Mouse (Mus musculus): ENCODE measurements at regions not wholly inside any gene's neighbourhood (a gene's known extent, or its start where the extent isn't known, plus 50 kb on each side); places are given as distances from the start of the nearest gene placed in this dataset.

DNA sequence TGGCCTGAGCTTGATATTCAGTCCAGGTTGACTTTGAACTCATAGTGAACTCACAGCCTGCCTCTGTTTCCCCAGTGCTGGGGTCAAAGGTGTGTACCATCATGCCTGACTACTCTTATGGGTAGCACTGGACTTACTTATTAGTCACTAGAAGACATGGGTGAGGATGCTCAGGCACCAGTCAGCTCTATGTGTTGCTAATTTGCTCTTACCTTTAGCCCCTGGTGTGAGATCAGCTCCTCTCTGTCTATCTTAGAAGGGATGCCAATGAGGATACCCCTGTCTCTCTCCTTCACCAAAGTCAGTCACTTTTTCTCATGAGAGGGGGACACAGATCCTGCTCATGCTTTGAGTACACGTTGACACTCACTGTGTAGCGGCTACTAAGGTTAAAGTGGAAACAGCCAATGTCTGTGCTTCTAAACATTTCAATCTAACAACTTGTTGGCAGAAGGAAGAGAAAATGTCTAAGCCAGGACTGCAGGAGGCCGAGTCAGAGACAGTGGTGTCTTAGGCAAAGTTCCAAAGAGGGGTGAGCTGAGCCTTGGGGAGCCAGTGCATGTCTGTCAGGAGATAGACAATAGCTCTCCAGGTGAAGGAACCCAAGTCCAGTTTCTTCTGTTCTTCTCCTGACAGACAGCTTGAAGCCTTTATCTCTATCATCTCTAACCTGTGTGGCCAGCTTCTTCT, 78.2 kb upstream of the Mkln1 start:
- no peak overlapping the region for H3K27ac ChIP-seq (ENCODE audit: low read length)
- H3K36me3 ChIP-seq (ENCODE audit: insufficient read depth, low read length), result no peaks in the 10 kb centered on the region
- 76% methylated on average over 3 of the region's 3 CpGs for WGBS
- H3K9ac ChIP-seq (replicated peaks; ENCODE audit: low read length), result no peak overlapping the region
- no peak overlapping the region for H3K4me3 ChIP-seq (ENCODE audit: low read length)
- H3K4me1 ChIP-seq (ENCODE audit: insufficient read depth, low read length), result peaks cover 6% of the 10 kb centered on the region; the same call in 1 of the 2 replicates
- no peak overlapping the region for H3K4me2 ChIP-seq (replicated peaks; ENCODE audit: low read depth, low read length)
- H3K27me3 ChIP-seq (ENCODE audit: insufficient read depth, low read length), result no peaks in the 10 kb centered on the region
- no peaks in the 10 kb centered on the region for H3K9me3 ChIP-seq (ENCODE audit: low read length)
- ATAC-seq (ENCODE audit: low FRiP score, low TSS enrichment), result no peak

DNA sequence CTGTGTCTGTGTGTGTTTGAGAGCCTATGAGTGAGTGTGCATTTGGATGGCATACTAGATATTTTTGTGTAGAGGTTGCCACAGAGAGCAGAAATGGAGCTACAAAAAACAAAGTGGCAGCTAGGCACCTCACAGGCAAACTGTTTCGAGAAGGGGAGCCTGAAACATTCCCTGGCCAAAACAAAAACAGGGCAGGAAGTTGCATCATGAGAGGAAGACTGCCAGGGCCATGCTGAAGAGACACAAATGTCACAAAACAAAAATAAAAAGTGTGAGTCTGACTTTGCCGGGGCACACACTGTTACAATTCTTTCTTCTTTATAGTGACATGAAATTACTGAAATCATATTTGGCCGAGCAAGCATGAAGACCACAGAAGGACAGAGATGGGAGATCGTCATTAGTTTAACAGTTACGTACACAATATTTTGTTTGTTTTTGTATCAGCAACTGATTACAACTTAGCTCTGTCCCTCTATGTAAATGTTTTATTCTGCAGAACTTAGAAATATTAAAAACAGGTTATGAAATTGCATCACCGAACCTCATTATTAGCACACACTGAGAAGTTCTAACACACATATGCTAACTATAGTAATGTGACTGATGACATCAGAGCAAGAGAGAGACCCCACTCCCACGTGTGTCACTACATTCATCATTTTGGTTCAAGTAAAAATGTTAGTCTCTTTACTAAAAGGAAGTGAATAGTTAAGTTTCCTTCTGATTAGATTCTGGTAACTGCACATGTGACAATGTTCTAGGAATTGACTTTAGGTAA, 77.3 kb upstream of the Mkln1 start:
- no peak overlapping the region for H3K27ac ChIP-seq (ENCODE audit: low read length)
- no peak overlapping the region for H3K4me2 ChIP-seq (replicated peaks; ENCODE audit: low read depth, low read length)
- no peak for ATAC-seq (ENCODE audit: low FRiP score, low TSS enrichment)
- WGBS, result 75% methylated on average over 7 of the region's 7 CpGs
- H3K4me3 ChIP-seq (ENCODE audit: low read length), result no peak overlapping the region
- H3K36me3 ChIP-seq (ENCODE audit: insufficient read depth, low read length), result no peaks in the 10 kb centered on the region
- H3K4me1 ChIP-seq (ENCODE audit: insufficient read depth, low read length), result peaks cover 6% of the 10 kb centered on the region; the same call in 1 of the 2 replicates
- no peaks in the 10 kb centered on the region for H3K9me3 ChIP-seq (ENCODE audit: low read length)
- H3K27me3 ChIP-seq (ENCODE audit: insufficient read depth, low read length), result no peaks in the 10 kb centered on the region
- no peak overlapping the region for H3K9ac ChIP-seq (replicated peaks; ENCODE audit: low read length)

DNA sequence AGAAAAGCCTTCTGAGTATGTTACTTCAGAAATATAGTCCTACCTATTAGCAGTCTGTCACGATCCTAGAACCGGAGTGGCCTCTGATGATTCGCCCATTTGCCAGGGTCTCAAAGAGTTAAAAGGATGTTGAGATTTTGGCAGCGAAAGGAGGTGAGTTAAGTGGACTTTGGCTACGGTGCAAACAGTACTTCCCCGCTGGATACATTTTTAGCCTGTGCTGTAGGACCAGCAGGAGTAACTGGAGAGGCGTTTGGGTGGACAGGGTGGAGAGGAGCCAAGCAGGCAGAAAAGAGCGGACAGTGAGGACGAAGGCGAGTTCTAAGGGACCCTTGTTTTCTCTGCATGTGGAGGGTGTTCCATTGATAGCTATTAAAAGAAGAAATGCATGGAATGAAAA, 76.6 kb upstream of the Mkln1 start:
- H3K4me2 ChIP-seq (replicated peaks; ENCODE audit: low read depth, low read length), result no peak overlapping the region
- no peaks in the 10 kb centered on the region for H3K27me3 ChIP-seq (ENCODE audit: insufficient read depth, low read length)
- no peak overlapping the region for H3K27ac ChIP-seq (ENCODE audit: low read length)
- no peak for ATAC-seq (ENCODE audit: low FRiP score, low TSS enrichment)
- no peaks in the 10 kb centered on the region for H3K36me3 ChIP-seq (ENCODE audit: insufficient read depth, low read length)
- H3K9me3 ChIP-seq (ENCODE audit: low read length), result no peaks in the 10 kb centered on the region
- peaks cover 6% of the 10 kb centered on the region; the same call in 1 of the 2 replicates for H3K4me1 ChIP-seq (ENCODE audit: insufficient read depth, low read length)
- no peak overlapping the region for H3K9ac ChIP-seq (replicated peaks; ENCODE audit: low read length)
- no peak overlapping the region for H3K4me3 ChIP-seq (ENCODE audit: low read length)
- 53% methylated on average over 10 of the region's 10 CpGs for WGBS

DNA sequence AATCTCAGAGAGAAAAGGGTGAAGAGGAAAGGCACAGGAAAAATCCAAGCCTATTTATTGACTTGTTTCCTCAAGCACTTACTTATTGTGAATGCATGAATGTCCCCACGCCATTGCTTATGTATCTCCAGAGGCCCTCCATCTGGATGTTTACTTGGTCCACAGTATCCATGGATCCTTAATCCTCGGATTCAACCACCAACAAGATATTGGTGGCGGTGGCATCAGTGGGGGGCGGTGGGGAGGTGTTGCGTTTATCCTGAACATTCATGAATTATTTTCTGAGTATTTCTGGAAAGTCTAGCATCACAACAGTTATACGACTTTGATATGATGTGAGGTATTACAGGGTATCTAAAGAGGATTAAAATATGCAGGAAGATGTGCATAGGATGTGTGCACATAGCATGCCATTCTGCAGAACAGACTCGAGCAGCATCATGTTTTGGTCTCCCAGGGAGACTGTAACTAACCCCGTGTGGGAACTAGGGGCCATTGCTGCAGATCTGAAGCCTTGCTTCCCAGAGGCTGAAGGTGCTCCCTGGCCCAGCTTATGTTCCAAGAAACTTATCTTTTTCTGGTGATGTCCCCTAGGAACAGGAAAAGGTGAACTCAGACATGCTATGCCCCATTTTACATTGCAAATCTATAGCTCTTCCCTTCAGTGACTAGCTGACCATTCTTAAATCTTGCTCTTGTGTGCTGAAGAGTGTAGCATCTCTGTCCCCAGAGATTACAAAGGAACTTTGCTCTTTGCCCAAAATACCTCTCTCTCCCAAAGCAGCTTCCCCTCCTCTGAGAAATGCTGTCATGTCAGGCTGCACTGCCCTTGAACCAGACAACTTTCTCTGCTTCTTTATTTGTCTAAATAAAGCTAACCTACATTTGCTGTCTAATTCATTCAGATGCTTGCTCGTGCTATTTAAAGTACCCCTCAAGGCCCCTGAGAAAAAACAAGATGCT, 75.0 kb upstream of the Mkln1 start:
- H3K4me2 ChIP-seq (replicated peaks; ENCODE audit: low read depth, low read length), result no peak overlapping the region
- WGBS, result 74% methylated on average over 9 of the region's 9 CpGs

DNA sequence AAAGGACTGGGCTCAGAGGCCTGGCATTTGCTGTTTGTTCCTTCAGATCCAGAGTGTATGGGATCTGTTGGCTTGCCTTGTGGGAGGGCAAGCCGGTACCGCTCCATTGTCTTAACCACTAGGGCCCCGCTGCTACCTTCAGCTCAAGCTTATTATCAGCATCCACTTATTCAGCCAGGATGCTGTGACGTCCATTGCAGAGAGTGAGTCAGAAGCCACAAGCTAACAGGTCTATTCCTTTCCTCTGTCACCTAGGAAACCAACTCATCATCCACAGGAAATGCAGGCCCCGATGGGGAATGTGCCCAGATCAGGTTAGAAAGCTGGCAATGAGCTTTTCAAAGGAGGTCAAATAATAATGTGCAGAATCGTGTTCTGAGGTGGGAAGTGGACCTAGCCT, 73.8 kb upstream of the Mkln1 start:
- WGBS, result 62% methylated on average over 6 of the region's 6 CpGs
- no peaks in the 10 kb centered on the region for H3K36me3 ChIP-seq (ENCODE audit: insufficient read depth, low read length)
- H3K4me2 ChIP-seq (replicated peaks; ENCODE audit: low read depth, low read length), result no peak overlapping the region
- H3K27me3 ChIP-seq (ENCODE audit: insufficient read depth, low read length), result no peaks in the 10 kb centered on the region
- no peak overlapping the region for H3K27ac ChIP-seq (ENCODE audit: low read length)
- H3K9ac ChIP-seq (replicated peaks; ENCODE audit: low read length), result no peak overlapping the region
- no peak for ATAC-seq (ENCODE audit: low FRiP score, low TSS enrichment)
- no peak overlapping the region for H3K4me3 ChIP-seq (ENCODE audit: low read length)
- H3K9me3 ChIP-seq (ENCODE audit: low read length), result no peaks in the 10 kb centered on the region
- no peaks in the 10 kb centered on the region for H3K4me1 ChIP-seq (ENCODE audit: insufficient read depth, low read length)

More for the DNA sequence above, 75.0 kb upstream of the Mkln1 start:
- no peak overlapping the region for H3K4me3 ChIP-seq (ENCODE audit: low read length)
- H3K4me1 ChIP-seq (ENCODE audit: insufficient read depth, low read length), result peaks cover 2% of the 10 kb centered on the region; the same call in 1 of the 2 replicates
- H3K27me3 ChIP-seq (ENCODE audit: insufficient read depth, low read length), result no peaks in the 10 kb centered on the region
- H3K27ac ChIP-seq (ENCODE audit: low read length), result no peak overlapping the region
- H3K36me3 ChIP-seq (ENCODE audit: insufficient read depth, low read length), result no peaks in the 10 kb centered on the region
- no peaks in the 10 kb centered on the region for H3K9me3 ChIP-seq (ENCODE audit: low read length)
- H3K9ac ChIP-seq (replicated peaks; ENCODE audit: low read length), result no peak overlapping the region
- ATAC-seq (ENCODE audit: low FRiP score, low TSS enrichment), result no peak

DNA sequence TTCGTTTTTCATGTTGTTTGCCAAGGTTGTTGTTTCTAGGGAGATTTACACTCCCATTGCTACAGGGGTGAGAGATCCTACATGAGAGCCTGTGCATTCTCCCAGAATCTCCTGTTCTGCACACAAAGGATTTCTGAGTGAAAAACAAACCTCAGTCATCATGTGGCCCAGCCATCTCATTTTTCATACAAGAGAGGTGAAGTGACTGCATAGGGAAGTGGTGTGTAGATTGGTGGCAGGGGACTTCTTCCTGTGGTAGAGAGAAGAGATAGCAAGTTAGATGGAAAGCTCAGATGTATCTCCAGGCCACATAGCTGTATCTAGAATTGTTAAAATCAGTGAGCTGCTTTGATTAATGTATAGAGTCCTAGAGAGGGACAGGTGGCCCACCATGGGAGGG, 72.9 kb upstream of the Mkln1 start:
- WGBS, result 70% methylated on average over 1 of the region's 1 CpGs
- no peaks in the 10 kb centered on the region for H3K4me1 ChIP-seq (ENCODE audit: insufficient read depth, low read length)
- ATAC-seq (ENCODE audit: low FRiP score, low TSS enrichment), result no peak
- no peaks in the 10 kb centered on the region for H3K36me3 ChIP-seq (ENCODE audit: insufficient read depth, low read length)
- H3K9ac ChIP-seq (replicated peaks; ENCODE audit: low read length), result no peak overlapping the region
- no peaks in the 10 kb centered on the region for H3K27me3 ChIP-seq (ENCODE audit: insufficient read depth, low read length)
- H3K9me3 ChIP-seq (ENCODE audit: low read length), result no peaks in the 10 kb centered on the region
- H3K27ac ChIP-seq (ENCODE audit: low read length), result no peak overlapping the region
- no peak overlapping the region for H3K4me3 ChIP-seq (ENCODE audit: low read length)
- no peak overlapping the region for H3K4me2 ChIP-seq (replicated peaks; ENCODE audit: low read depth, low read length)

DNA sequence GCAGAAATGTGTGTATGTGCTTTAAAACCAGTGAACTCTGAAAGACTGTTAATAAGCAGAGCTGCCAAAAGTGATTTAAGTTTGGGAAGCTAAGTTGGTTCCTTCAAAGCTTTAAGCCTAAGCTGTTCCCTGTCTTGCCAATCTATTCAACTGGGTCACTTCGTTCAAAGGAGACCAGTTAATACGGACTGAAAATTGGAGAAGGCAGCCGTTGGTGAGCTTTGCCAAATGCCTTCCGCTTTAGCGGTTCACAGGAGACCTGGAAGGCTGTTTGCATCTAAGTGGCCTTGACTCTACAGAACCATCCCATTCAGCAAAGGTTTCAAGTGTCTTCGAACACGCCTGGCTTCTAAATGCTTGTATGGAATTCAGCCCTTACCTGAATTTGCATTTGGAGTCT, 68.2 kb upstream of the Mkln1 start:
- Histone ChIP-seq H3K4me2 (replicated peaks; ENCODE audit: low read depth, low read length) (no peak overlapping the region), H3K4me3 (ENCODE audit: low read length) (no peak overlapping the region), H3K9ac (replicated peaks; ENCODE audit: low read length) (no peak overlapping the region), H3K27ac (ENCODE audit: low read length) (no peak overlapping the region), H3K9me3 (ENCODE audit: low read length) (no peaks in the 10 kb centered on the region), H3K27me3 (ENCODE audit: insufficient read depth, low read length) (no peaks in the 10 kb centered on the region), H3K4me1 (ENCODE audit: insufficient read depth, low read length) (no peaks in the 10 kb centered on the region), H3K36me3 (ENCODE audit: insufficient read depth, low read length) (no peaks in the 10 kb centered on the region)
- no peak for ATAC-seq (ENCODE audit: low FRiP score, low TSS enrichment)
- WGBS, result 86% methylated on average over 7 of the region's 7 CpGs

DNA sequence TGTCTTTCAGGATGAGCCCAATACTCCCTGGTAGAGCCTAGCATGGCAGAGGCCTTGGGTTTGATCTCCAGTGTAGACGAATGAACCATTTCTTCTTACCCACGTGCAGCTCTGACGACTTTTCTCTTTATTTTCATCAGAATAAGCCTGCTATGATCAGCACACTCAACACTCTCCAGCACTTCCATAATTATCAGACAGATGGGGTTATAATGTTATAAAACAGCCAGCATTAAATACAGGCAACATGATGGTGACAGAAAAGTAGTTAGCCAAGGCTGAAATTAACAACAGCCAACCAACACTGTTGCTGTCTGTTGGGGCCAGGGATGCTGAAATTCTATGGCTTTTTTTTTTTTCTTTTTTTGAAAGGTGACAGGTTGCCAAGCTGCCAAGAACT, 67.7 kb upstream of the Mkln1 start:
- Histone ChIP-seq H3K27me3 (ENCODE audit: insufficient read depth, low read length) (no peaks in the 10 kb centered on the region), H3K9ac (replicated peaks; ENCODE audit: low read length) (no peak overlapping the region), H3K27ac (ENCODE audit: low read length) (no peak overlapping the region), H3K9me3 (ENCODE audit: low read length) (no peaks in the 10 kb centered on the region), H3K36me3 (ENCODE audit: insufficient read depth, low read length) (no peaks in the 10 kb centered on the region), H3K4me3 (ENCODE audit: low read length) (no peak overlapping the region), H3K4me1 (ENCODE audit: insufficient read depth, low read length) (no peaks in the 10 kb centered on the region), H3K4me2 (replicated peaks; ENCODE audit: low read depth, low read length) (no peak overlapping the region)
- no peak for ATAC-seq (ENCODE audit: low FRiP score, low TSS enrichment)
- 88% methylated on average over 3 of the region's 3 CpGs for WGBS

DNA sequence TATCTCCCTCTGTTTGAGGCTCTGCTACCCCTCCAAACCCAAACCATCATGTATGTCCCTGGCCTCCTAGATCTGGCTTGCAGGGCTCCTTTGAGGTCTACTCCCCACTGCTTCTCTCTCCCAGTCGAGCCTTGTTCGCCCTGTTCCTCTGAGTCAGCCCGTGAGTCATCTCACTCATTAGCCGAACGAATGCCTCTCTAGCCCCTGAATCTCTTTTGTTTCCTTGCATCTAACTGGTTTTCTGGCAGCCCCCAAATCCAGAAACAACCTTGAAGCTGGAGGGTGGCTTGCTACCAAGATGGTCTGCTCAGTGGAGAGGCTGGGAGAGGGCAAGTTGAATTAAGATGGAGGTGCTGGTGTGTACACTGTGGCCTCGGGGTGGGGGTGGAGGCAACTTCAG, 66.3 kb upstream of the Mkln1 start:
- WGBS, result 80% methylated on average over 6 of the region's 6 CpGs
- Histone ChIP-seq H3K27me3 (ENCODE audit: insufficient read depth, low read length) (no peaks in the 10 kb centered on the region), H3K4me1 (ENCODE audit: insufficient read depth, low read length) (no peaks in the 10 kb centered on the region), H3K4me3 (ENCODE audit: low read length) (no peak overlapping the region), H3K9ac (replicated peaks; ENCODE audit: low read length) (no peak overlapping the region), H3K27ac (ENCODE audit: low read length) (no peak overlapping the region), H3K4me2 (replicated peaks; ENCODE audit: low read depth, low read length) (no peak overlapping the region), H3K9me3 (ENCODE audit: low read length) (no peaks in the 10 kb centered on the region), H3K36me3 (ENCODE audit: insufficient read depth, low read length) (no peaks in the 10 kb centered on the region)
- no peak for ATAC-seq (ENCODE audit: low FRiP score, low TSS enrichment)
